Mouse (Mus musculus): ENCODE measurements around the gene Fnip2.
"Not testable (repeated sequence)": the region's sequence is repeated elsewhere in the genome, so short reads cannot be mapped to it uniquely, and the experiment has no call there.

The Fnip2 gene

DNA sequence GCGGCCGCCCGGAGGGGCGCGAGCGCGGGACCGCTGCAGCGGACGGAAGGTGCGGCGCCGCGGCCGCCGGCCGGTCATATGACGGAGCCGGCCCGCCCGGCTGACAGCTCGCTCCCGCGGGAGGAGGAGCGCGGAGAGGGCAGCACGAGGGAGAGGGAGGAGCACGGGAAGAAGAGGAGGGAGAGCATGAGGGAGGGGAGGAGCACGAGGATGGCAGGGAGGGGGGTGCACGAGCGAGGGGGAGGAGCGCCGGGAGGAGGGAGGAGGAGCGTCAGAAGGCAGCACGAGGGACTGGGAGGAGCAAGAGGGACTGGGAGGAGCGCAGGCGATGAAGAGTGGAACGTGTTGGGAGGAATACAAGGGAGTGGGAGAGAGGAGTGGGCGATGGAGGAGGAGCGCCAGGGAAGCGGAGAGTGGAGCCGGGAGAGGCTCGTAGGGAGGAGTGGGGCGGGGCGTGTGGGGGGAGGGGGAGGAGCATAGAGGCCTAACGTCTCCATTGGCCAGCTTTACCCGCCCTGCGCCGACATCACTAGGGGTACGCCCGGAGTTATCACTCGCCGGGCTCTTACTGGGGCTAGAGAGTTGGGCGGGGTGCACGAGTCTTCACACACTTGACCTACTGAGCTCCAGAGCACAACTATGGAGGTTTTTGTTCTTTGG lies at the start of gene Fnip2:
Fnip2 (minus strand) TSS at position 94 of the 660 bp plus-strand sequence.
- peak; percentile 92 for DNase-seq (ENCODE audit: low read depth)

DNA sequence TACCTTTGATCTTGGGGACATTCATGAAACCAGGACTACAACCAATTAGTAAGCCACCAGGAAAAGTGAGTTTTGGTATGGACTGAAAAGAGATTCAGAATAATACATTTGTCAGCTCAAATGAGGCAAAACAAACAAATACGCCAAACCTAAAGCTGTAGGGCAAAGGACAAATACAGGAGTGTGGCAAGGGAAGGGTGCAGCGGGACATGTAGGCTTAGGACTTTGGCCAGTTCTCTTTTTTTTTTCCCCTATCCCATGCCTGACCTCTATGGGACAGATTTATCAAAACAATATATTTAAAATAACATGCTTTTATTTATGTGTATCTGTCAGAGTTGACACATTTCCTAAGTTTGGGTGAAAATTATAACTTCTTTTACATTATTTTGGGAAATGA lies 42.3 kb upstream of the Fnip2 start:
- no peak for DNase-seq (ENCODE audit: low read depth)

DNA sequence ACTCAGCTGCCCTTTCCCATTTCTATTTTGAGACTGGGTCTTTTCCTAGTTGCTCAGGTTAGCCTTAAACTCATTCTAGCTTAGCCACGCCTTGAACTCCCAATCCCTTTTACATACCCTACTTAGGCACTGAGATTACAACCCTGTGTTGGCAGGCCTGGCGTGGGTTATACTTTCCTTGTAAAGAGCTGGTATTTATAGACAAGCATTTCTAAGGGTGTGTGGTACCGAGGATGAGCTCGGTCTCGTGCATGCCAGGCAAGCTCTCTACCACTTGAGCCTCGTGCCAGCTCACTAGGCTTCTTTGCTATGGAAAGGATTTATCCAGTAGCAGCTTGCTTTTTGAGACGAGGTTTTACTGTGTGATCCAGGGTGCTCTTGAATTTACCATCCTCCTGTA lies 27.9 kb upstream of the Fnip2 start:
- no peak for DNase-seq (ENCODE audit: low read depth)

DNA sequence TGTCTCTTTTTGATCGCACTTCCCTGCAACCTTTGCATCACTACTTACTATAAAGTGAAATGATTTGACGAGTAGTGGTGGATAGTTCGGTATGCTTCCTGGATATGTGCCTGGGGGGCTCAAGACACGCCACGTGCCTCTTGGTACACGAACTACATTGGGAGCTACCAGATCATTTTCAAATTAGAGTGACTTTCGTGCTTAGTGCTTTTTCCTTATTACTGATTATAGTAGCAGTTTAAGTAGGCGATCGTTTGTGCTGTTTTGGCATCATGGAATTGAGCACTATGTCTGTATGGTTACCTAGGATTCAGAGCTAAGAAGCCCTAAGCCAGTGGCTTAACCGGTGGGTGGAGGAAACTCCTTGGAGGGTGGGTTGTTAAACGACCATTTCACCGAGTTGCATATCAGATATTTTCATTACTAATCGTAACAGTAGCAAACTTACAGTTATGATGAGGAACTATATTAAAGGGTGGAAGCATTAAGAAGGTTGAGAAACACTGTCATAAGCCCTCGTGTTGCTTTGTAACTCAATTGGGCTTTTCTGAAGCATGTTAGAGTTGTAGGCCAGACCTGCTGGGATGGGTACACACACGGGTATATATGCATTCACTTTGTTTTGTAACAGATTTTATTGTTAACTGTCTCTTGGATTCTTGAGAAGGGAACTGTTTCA lies 24.3 kb upstream of the Fnip2 start:
- DNase-seq (ENCODE audit: low read depth) = no peak

DNA sequence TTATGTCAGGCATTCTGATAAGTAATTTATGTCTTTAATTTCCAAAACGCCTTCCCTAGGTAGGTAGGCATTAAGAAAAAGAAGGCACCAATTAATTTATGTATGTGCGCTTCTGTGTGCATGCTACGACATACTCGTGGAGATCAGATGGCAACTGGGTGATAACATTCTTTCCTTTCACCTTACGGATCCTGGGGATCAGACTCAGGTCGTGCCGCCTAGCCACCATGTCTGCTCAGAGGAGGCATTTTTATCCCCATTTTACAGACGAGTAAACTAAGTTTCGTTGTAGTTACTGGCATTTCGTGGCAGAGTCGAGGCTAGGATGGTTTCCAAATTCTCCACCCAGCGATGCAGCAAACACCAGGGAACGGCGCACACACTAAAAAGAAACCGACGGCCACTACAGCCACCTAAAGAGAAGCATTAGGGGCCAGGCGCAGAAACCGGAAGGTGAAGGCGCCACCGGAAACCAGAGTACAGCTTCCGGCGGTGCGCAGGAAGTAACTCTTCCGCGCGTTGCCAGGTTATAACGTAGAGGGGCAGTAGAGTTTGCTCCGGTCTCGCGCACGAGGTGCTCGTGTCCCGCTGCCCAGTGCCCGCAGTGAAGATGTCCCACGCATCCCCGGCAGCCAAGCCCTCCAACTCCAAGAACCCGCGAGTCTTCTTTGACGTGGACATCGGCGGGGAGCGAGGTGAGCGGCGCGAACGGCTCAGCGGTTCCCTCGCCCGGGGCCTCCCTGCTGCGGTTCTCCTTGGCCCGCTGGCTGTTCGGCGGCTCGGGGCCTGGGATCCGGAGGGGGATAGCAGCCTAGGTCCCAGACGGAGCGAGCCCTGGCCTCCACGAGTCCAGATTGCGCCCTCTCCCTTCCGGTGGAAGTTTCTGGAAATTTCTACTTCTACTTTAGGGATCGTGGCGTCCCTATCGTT lies 23.5 kb upstream of the Fnip2 start, which contains the start of gene Ppid:
Ppid (plus strand) TSS at position 480 of the 930 bp plus-strand sequence.
- peak; percentile 54 for DNase-seq (ENCODE audit: low read depth)

DNA sequence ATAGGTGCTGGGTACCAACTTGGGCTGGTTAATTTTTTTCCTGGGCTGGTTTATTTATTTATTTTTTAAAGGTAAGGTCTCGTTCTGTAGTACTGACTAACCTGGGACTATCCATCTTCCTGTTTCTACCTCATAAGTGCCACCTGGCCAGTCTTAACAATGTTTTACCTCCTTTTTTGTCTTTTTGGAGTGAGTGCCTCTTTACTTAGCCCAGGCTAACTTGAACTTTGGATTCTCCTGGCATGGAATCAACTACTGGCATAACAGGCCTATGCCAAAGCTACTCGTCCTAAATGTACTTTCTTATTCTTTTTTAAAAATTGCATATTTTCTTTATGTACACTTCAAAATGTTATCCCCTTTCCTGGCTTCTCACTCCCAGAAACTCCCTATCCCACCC lies 22.1 kb upstream of the Fnip2 start:
- DNase-seq (ENCODE audit: low read depth) = no peak

DNA sequence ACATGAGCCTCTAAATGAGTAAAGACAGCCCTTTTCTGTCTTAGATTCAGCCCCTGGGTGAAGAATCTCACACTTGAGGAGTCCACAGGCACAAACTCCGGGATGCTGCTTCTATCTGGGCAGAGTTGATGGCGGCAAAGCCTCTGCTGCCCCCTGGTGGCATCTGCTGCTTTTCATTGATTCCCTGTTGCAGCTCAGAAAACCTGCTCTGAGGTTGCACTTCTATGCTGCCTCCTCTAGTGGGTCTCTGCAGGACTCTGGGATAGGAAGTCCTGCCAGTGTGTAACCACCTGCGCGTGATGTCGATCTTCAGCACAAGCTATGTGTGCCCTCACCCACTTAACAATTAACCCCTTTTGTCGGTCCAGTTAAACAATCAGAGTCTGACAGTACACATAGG lies 19.2 kb upstream of the Fnip2 start:
- DNase-seq (ENCODE audit: low read depth) = peak; percentile 79

DNA sequence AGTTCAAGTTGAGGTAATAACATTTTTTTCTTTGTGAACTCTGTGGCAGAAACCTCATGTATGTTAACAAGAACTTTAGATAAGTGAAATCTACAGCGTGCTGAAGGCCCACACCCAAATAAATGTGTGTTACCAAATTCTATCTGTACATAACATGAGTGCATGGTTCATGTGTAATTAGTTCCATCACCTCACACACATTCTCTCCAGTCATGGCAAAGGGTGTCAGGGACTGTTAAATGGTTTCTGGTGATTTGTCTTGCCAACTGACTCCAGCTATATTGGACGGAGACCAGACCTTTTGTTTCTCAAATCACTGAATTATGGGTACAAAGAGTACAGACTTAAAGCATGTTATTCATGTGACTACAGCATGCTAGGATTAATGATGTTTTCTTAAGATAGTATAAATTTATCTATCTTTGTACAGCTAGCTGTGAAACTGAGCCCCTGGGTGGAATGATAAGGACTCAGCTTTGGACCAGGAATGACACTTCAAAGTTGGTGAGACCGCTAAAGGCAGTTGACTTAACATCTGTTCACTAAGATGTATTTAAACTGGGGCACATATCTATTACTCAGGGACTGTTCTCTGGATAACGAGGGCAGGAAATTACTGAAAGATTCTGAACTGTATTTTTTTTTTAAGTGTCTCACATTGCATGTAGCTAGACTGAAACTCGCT lies 12.4 kb upstream of the Fnip2 start:
- no peak for DNase-seq (ENCODE audit: low read depth)

DNA sequence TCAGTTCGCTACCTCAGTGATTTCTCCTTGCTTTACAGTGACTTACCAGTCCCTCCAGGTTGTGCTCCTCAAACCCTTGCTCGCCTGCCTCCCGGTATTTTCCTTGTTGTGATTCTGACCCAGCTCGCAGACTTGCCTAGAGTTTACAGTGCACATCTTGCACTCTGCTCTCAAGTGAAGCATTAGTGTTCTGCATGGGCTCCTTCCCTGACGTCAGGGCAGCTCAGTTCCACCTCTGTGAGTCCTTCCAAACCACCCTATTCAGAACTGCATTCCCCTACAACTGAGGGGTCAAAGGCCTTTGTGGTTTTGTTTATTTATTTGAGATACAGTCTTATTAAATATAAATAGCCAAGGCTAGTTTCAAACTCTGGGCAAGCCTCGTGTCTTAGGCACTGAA lies 10.6 kb upstream of the Fnip2 start:
- no peak for DNase-seq (ENCODE audit: low read depth)

DNA sequence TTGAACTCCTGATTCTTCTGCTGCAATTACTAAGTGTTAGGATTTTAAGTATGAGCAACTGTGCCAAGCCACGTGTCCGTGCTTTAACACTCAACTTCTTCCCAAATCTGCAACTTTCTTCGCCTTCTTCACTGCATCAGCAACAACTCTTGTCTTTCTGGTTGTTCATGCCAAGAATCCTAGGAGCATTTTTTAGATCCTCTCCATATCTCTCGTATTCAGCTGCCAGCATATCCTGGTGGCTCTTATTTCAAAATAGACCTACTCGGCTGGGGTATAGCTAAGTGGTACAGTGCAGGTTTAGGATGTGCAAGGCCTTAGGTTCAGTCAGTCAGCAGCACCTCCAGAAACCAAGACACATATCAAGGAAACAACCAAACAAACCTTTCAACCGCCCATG lies 10.0 kb upstream of the Fnip2 start:
- no peak for DNase-seq (ENCODE audit: low read depth)

DNA sequence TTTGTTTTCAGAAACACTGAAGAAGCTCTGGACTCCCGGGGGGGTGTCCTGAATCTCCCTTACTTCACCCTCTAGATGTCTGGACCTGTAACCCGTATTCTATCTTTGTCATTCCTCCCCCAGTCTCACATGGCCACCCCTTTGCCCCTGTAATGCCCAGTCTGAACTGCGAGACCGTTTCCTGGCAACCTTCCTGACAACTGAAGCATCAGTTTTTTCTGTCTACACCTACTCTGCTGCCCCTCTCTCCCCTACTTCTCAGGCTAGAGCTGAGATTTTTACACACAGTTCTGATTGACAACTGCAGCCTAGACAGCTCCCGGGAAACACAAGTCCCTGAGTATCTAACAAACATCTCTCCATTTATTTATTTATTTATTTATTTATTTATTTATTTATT lies 9.3 kb upstream of the Fnip2 start:
- DNase-seq (ENCODE audit: low read depth) = no peak

DNA sequence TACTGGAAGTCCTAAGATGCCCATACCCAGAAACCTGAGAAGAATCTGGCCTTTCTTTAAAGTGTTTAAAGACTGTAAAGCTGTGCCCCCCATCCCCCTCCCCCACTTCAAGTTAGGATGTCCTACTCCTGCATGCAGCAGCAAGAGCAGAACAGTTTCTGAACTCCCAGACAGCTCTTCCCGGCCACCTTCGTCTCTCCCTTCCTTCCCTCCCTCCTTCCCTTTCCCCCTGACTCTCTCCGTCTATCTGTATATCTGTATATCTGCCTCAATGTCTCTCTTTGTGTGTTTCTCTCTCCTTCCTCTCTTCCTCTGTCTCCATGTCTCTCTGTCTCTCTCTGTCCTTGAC lies 8.8 kb upstream of the Fnip2 start:
- DNase-seq (ENCODE audit: low read depth) = no peak

DNA sequence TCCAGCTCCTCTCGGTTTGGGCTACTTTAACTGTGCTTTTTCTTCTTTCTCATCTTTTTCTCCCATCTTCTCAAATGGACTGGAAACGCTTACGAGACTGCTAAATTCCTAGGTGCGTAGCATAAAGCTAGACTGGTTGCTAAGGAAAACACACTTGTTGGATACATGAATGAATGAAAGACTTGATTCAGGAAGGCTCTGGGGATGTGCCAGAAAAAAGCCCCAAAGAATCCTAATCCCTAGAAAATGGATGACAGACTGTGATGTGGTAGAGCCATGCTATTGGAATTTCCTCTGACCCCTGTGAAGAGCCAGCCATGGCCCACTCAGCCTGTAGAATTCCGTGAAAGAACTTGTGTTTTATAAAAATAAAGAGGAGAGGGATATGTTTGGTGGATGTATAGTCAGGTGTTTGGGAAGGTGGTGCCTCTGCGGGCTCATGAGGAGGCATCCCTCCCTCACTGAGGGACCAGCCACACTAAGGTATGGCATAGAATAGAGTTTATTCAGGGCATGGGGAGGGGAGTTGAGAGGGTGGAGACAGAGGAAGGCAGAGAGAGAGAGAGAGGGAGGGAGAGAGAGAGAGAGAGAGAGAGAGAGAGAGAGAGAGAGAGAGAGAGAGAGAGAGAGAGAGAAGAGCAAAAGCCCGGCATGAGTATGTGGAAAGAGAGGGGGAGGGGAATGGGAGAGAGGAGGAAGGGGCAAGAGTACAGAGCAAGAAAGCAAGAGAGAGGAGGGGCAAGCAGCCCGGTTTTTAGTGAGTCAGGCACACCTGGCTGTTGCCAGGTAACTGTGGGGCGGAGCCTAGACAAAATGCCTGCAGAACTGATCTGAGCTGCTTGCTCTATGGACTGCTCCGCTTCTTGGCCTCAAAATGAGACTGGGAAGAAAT lies 8.2 kb upstream of the Fnip2 start:
- no peak for DNase-seq (ENCODE audit: low read depth)

DNA sequence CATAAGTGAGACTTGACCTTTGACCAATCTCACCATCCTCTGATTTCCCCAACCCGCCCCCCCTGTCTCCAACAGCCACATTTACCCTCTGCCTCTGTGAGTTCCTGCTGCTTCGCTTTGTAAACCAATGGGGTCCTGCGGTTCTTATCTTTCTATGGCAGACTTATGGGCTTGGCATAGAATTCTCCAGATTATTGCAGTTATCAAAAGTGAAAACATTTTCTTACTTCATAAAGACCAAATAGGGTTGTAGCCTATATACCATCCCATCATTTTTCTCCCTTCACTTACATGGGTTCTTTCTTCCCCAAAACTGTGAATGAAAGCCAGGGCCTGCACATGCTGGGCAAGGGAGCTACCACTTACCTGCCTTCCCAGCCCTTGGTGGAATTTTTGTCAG lies 6.7 kb upstream of the Fnip2 start:
- DNase-seq (ENCODE audit: low read depth) = no peak

DNA sequence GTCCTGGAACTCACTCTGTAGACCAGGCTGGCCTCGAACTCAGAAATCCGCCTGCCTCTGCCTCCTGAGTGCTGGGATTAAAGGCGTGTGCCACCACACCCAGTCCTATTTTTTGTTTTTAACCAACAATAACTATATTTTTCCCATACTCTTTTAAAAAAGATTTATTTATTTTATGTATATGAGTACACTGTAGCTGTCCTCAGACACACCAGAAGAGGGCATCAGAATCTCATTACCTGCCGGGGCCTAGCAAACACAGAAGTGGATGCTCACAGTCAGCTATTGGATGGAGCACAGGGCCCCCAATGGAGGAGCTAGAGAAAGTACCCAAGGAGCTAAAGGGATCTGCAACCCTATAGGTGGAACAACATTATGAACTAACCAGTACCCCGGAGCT lies 5.8 kb upstream of the Fnip2 start:
- DNase-seq (ENCODE audit: low read depth) = not testable (repeated sequence)

DNA sequence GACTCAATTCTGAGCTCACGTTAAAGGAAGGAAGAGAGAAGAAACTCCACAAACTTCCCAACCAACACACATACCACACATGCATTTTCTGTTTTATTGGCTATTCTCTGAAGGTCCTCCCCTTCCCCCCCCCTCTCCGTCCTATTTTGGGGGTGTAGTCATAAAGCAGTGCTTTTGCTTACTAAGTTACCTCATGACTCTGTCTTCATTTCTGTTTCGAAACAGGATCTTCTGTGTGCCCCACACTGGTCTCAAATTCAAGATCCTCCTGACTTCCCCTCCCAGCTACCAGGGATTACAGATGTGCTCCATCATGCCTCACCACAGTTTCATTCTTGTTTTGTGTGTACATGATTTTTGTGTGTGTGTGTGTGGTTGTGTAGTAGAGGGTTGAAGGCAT lies 4.8 kb upstream of the Fnip2 start:
- no peak for DNase-seq (ENCODE audit: low read depth)

DNA sequence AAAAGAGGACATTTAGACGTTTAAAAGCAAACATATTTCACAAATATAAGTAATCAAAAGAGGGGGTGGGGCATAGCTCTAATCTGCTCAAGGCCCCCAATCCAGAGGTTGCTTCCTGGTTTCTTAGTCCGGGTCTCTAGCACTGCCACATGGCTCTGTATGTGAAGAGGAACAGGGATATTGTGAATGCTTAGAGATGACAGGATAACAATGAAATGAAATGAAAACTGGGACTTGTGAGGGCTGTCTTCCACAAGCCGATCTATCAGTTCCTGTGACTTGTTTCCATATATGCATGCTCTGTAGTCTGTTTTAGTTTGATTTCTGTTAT lies 1.7 kb upstream of the Fnip2 start:
- DNase-seq (ENCODE audit: low read depth) = no peak

DNA sequence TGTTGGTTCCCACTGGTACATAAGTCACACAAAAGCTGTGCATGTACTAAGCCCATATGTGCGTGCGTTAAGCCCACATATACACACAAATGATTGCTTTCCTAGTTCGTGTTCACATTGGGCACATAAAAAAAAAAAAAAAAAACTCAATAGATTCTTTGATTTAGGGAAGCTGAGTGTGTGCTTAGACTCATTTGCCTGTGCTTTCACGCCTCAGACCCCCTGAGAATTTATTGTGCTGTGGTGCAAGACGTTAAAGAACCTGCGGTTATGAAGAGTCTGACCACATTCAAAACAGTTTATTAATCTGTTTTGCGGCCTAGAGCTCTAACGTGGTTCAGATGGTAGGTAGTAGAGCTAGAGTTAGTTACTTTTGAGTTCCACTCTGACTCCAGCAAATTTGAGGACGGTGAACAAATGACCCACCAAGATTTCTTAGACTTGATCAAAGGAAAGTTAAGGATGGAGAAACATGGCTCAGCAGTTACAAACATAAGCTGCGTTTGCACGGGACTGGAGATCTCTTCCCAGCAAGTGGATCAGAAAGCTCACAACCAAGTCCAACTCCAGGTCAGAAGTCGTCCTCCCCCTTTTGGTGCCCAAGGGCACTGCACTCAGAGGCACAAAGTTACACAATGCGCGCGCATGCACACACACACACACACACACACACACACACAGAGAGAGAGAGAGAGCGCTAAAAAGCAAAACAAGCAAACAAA lies 1.2 kb upstream of the Fnip2 start:
- DNase-seq (ENCODE audit: low read depth) = no peak

DNA sequence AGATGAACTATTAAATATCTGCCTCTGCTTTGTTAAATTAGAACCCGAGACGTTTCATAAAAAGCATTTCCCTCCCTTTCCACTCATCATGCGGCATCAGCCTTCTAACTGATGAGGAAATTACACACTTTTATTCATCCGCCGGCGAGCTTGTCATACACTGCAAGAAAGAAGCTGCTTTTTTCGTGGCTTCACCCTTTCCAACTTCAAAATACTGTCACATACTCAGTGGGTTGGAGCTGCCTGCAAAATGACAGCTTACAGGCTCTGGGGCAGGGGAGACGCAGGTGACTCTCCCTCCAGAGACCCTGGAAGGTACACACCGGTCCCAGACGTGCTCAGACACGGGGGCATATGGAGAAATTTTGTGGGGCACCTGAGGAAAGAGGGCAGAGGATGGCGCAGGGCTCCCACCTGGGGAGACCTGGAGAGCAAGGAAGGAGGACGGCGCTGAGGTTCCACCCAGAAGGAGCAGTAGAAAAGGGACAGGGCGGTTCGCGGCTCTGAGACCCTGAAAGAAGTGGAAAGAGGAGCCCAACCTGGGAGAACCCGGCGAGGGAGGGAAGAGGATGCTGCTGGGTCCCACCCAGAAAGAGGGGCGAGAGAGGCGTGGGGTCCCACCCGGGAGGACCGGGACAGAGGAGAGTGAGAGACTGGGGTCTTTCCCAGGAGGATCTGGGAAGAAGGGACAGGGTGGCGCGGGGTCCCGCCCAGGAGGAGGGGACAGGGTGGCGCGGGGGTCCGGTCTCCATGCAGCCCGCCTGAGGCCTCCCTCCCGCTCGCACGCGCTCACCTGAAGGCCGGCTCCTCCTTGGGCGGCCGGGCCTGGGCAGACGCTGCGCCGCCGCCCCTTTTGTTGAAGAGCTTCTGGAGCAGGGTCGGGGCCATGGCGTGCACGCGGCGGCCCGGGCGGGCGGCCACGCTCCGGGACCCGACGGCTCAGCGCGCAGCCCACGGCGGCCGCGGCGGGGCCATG lies 592 bp downstream of the Fnip2 start:
- no peak for DNase-seq (ENCODE audit: low read depth)

Measured in fibroblast of lung, adult 2 months (primary cell).